Comparison of ENCODE assay signal across 10 mouse cellular contexts in the genomic region with DNA sequence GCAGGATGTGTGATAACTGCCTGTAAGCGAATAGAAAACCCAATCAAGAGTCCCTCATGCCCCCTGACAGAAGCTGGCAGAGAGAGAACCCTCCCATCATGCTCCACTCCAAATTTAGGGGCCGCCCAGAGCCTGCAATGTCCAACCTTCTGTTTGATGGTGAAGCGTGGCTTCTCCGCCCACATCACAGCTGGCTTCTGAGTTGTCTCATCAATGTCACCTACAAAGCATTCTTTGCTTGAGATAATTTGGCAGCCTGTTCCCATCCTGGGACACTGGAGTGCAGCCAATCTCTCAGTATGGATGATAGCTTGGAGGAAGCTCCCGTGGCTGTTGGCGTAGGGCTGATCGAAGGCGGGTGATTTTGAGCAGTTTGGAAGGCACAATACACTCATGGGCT. TPM values are rescaled to one million over a fixed set of nuclear protein-coding genes. Genes with fewer than 3 reads are reported as not detected.
DNase-seq lines count a peak whose midpoint lies in the region; ATAC-seq lines count a peak whose summit lies in the region.
"Had no signal": no experiment of that assay in that cellular context is flagged by ENCODE, and none has a peak within 500 bp of the region (broad histone marks: within the 10 kb centered on the region; RNA-seq: fewer than 3 reads in every experiment).

No protein-coding gene starts in this region.

- WGBS in forebrain, embryonic 12.5 days = 89% methylated on average over 8 of the region's 8 CpGs
- WGBS in forebrain, embryonic 10.5 days = 91% methylated on average over 8 of the region's 8 CpGs
- 81% methylated on average over 8 of the region's 8 CpGs for WGBS in kidney, embryonic 15.5 days
- WGBS in liver, embryonic 11.5 days = 71% methylated on average over 8 of the region's 8 CpGs

- DNase-seq in forebrain, embryonic 10.5 days (ENCODE audit: extremely low spot score, low spot score) = no peak
- DNase-seq in frontal cortex, postnatal 25 days (ENCODE audit: low spot score in 2 of 2) = peak; percentile 18 to 35
- peak; percentile 87 for DNase-seq in layer of hippocampus, adult 9-11 months
- peak; percentile 5 for DNase-seq in lung, postnatal 25 days (ENCODE audit: low spot score)
- DNase-seq in liver, embryonic 11.5 days (ENCODE audit: low spot score) = no peak
- no peak for DNase-seq in urinary bladder, postnatal 25 days (ENCODE audit: low spot score)

- H3K4me1 ChIP-seq in forebrain, embryonic 12.5 days = no peaks in the 10 kb centered on the region
- H3K4me1 ChIP-seq in forebrain, embryonic 10.5 days = peaks cover 7% of the 10 kb centered on the region
- H3K4me1 ChIP-seq in kidney, embryonic 15.5 days = no peaks in the 10 kb centered on the region
- H3K4me1 ChIP-seq in liver, embryonic 11.5 days (replicated peaks; ENCODE audit: control insufficient read depth, insufficient read depth, low read length) = no peaks in the 10 kb centered on the region

- no peaks in the 10 kb centered on the region for H3K27me3 ChIP-seq in forebrain, embryonic 12.5 days
- H3K27me3 ChIP-seq in forebrain, embryonic 10.5 days (ENCODE audit: poor library complexity, severe bottlenecking) = no peaks in the 10 kb centered on the region
- no peaks in the 10 kb centered on the region for H3K27me3 ChIP-seq in kidney, embryonic 15.5 days
- no peaks in the 10 kb centered on the region for H3K27me3 ChIP-seq in liver, embryonic 11.5 days (replicated peaks; ENCODE audit: control insufficient read depth, insufficient read depth, low read length)

- no peaks in the 10 kb centered on the region for H3K9me3 ChIP-seq in forebrain, embryonic 12.5 days
- no peaks in the 10 kb centered on the region for H3K9me3 ChIP-seq in forebrain, embryonic 10.5 days
- no peaks in the 10 kb centered on the region for H3K9me3 ChIP-seq in kidney, embryonic 15.5 days (replicated peaks)
- no peaks in the 10 kb centered on the region for H3K9me3 ChIP-seq in liver, embryonic 11.5 days (ENCODE audit: control insufficient read depth, low read length)

- H3K27ac ChIP-seq in forebrain, embryonic 12.5 days = no peak overlapping the region
- H3K27ac ChIP-seq in forebrain, embryonic 10.5 days = no peak overlapping the region
- no peak overlapping the region for H3K27ac ChIP-seq in kidney, embryonic 15.5 days
- no peak overlapping the region for H3K27ac ChIP-seq in liver, embryonic 11.5 days (ENCODE audit: low read depth, low read length)
- H3K27ac ChIP-seq: macrophage had no signal

- no peak overlapping the region for H3K4me2 ChIP-seq in forebrain, embryonic 12.5 days
- no peak overlapping the region for H3K4me2 ChIP-seq in kidney, embryonic 15.5 days
- H3K4me2 ChIP-seq in liver, embryonic 11.5 days = no peak overlapping the region

- peak; percentile 14; the same call in 1 of the 2 replicates for ATAC-seq in forebrain, embryonic 12.5 days (ENCODE audit: low FRiP score)
- ATAC-seq in kidney, embryonic 15.5 days (replicated peaks; ENCODE audit: low FRiP score) = no peak
- no peak for ATAC-seq in liver, embryonic 11.5 days (replicated peaks; ENCODE audit: low FRiP score)

- H3K4me3 ChIP-seq in forebrain, embryonic 12.5 days (replicated peaks) = no peak overlapping the region
- no peak overlapping the region for H3K4me3 ChIP-seq in forebrain, embryonic 10.5 days
- no peak overlapping the region for H3K4me3 ChIP-seq in kidney, embryonic 15.5 days (replicated peaks)
- H3K4me3 ChIP-seq in liver, embryonic 11.5 days (ENCODE audit: low read depth, low read length) = no peak overlapping the region

- H3K9ac ChIP-seq in forebrain, embryonic 12.5 days = no peak overlapping the region
- H3K9ac ChIP-seq in kidney, embryonic 15.5 days = no peak overlapping the region
- no peak overlapping the region for H3K9ac ChIP-seq in liver, embryonic 11.5 days (ENCODE audit: low read depth, low read length)

- no peaks in the 10 kb centered on the region for H3K36me3 ChIP-seq in forebrain, embryonic 12.5 days (replicated peaks)
- no peaks in the 10 kb centered on the region for H3K36me3 ChIP-seq in forebrain, embryonic 10.5 days (replicated peaks)
- no peaks in the 10 kb centered on the region for H3K36me3 ChIP-seq in kidney, embryonic 15.5 days
- H3K36me3 ChIP-seq in liver, embryonic 11.5 days (ENCODE audit: control insufficient read depth, insufficient read depth, low read length) = no peaks in the 10 kb centered on the region

RNA-seq across cellular contexts. Expression of a gene that starts 34.9 kb away (rescaled TPM):
- 0.10 and 0.12 TPM in 2 replicates for polyA plus RNA-seq in forebrain, embryonic 12.5 days (2016; fragmentation: Nextera tagmentation; extraction: Ambion mirVana)
- 0.02 and 0.05 TPM in 2 replicates for polyA plus RNA-seq in forebrain, embryonic 10.5 days (2016; fragmentation: Nextera tagmentation; extraction: Ambion mirVana)
- polyA plus RNA-seq in kidney, embryonic 15.5 days (2015; fragmentation: Nextera tagmentation; extraction: Ambion mirVana) = 0.01 and 0.08 TPM in 2 replicates
- polyA plus RNA-seq in liver, embryonic 11.5 days (2014; fragmentation: Nextera tagmentation; extraction: Ambion mirVana) = 0.03 and 0.04 TPM in 2 replicates
- polyA plus RNA-seq: macrophage; spleen, adult 2 months had no signal

Comparison
In these comparisons a context has a peak if more than half of its experiments do, and no peak if none do; other contexts are left out.
1. DNase-seq: peak in frontal cortex, postnatal 25 days (2 of 2), layer of hippocampus, adult 9-11 months (single experiment) and lung, postnatal 25 days (single experiment); none in forebrain, embryonic 10.5 days (single experiment), liver, embryonic 11.5 days (single experiment) and urinary bladder, postnatal 25 days (single experiment).